Mouse (Mus musculus) lung, embryonic 14.5 days (tissue): ENCODE measurements around the gene Tfb2m. TPM values are rescaled to one million over a fixed set of nuclear protein-coding genes. Genes with fewer than 3 reads are reported as not detected.
A peak's percentile ranks its signal among the peaks of the same experiment; 100 is the strongest.

Experiments used
- ATAC-seq: fragments of 200-750 bp; cut with Nextera tagmentation; 2 replicates; pipeline ENCODE4 v1.8.0; 2017; ENCODE audit warnings: mild to moderate bottlenecking, moderate TSS enrichment, moderate library complexity; ENCODE audit not compliant: insufficient read depth
- DNase-seq: peaks from one replicate; pipeline ENCODE4 v3.0.0-alpha.2; 2015
- H3K27ac ChIP-seq: fragments of 300-500 bp; sonication (generic); 2 replicates; pipeline ENCODE4 v1.5.1; 2014; ENCODE audit warnings: low read depth, mild to moderate bottlenecking, moderate library complexity
- H3K27me3 ChIP-seq: fragments of 300-500 bp; sonication (generic); 2 replicates; pipeline ENCODE4 v1.6.1; 2014; ENCODE audit warnings: low read length, control low read depth; ENCODE audit not compliant: insufficient read depth
- H3K36me3 ChIP-seq: fragments of 300-500 bp; sonication (generic); 2 replicates; pipeline ENCODE4 v1.6.1; 2014; ENCODE audit warnings: control low read depth; ENCODE audit not compliant: insufficient read depth
- H3K4me1 ChIP-seq: fragments of 300-500 bp; sonication (generic); 2 replicates; pipeline ENCODE4 v1.6.1; 2014; ENCODE audit warnings: antibody characterized with exemption, control low read depth; ENCODE audit not compliant: insufficient read depth
- H3K4me2 ChIP-seq: fragments of 300-500 bp; sonication (generic); 2 replicates; pipeline ENCODE4 v1.6.1; 2014; ENCODE audit warnings: mild to moderate bottlenecking
- H3K4me3 ChIP-seq: fragments of 300-500 bp; sonication (generic); 2 replicates; pipeline ENCODE4 v1.5.1; 2014; ENCODE audit warnings: low read depth, low read length
- H3K9ac ChIP-seq: fragments of 300-500 bp; sonication (generic); 2 replicates; pipeline ENCODE4 v1.6.1; 2014
- H3K9me3 ChIP-seq: fragments of 300-500 bp; sonication (generic); 2 replicates; pipeline ENCODE4 v1.6.1; 2016; ENCODE audit warnings: low read depth, low read length, control low read depth
- CTCF ChIP-seq: IDR thresholded peaks from 2 replicates; pipeline ENCODE4 v1.5.1; 2016; ENCODE audit warnings: antibody characterized with exemption, low read depth
- WGBS: fragments of 180-500 bp; shearing (Covaris S2); extraction: QIAGEN DNeasy Blood & Tissue Kit; methylation state at CpG from one replicate; pipeline ENCODE4 v1.1.7; 2014; 5-methylcytosine and 5-hydroxymethylcytosine counted together
- polyA plus RNA-seq: library from polyadenylated mRNA; unstranded; fragments of >200 nt; fragmentation: Nextera tagmentation; extraction: Ambion mirVana; gene quantifications from 2 replicates; pipeline ENCODE4 v1.2.1, GENCODE M21; 2014

Tfb2m gene
- polyA plus RNA-seq, 1 experiment from 2014 or later, result 26.6 TPM

GRCm38 (mm10) chr1:179519901-179520300 is 26.2 kb downstream of the Tfb2m start:
- 66% methylated on average over 3 of the region's 3 CpGs for WGBS
- H3K4me3 ChIP-seq, result no peak overlapping the region
- TF ChIP-seq CTCF, result no peak

GRCm38 (mm10) chr1:179517713-179518465 is 28.2 kb downstream of the Tfb2m start, which contains the start of gene Smyd3:
TSS of gene Smyd3 (minus strand) at chr1:179518041.
- TF ChIP-seq CTCF, result peak; percentile 90
- Histone ChIP-seq H3K27ac (peak within 1 kb of the TSS; percentile 58; the same call in 1 of the 2 replicates), H3K4me1 (peaks cover 2% of the 10 kb centered on the region; the same call in 1 of the 2 replicates), H3K27me3 (no peaks in the 10 kb centered on the region), H3K4me3 (peak within 1 kb of the TSS; percentile 81), H3K4me2 (peak within 1 kb of the TSS; percentile 96), H3K9ac (peak within 1 kb of the TSS; percentile 60), H3K36me3 (no peaks in the 10 kb centered on the region), H3K9me3 (no peaks in the 10 kb centered on the region)
- DNase-seq (peak; percentile 95), ATAC-seq (peak; percentile 88)
- WGBS, result 6% methylated on average over 39 of the region's 39 CpGs

More at GRCm38 (mm10) chr1:179519901-179520300, 26.2 kb downstream of the Tfb2m start:
- Histone ChIP-seq H3K36me3 (no peaks in the 10 kb centered on the region), H3K4me2 (no peak overlapping the region), H3K9me3 (no peaks in the 10 kb centered on the region), H3K4me1 (peaks cover 2% of the 10 kb centered on the region; the same call in 1 of the 2 replicates), H3K9ac (no peak overlapping the region), H3K27me3 (no peaks in the 10 kb centered on the region), H3K27ac (no peak overlapping the region)
- DNase-seq, result no peak
- ATAC-seq, result no peak

- Histone ChIP-seq H3K4me3 (peak overlapping the region; percentile 81), H3K36me3 (no peaks in the 10 kb centered on the region), H3K27ac (peak overlapping the region; percentile 58; the same call in 1 of the 2 replicates), H3K9ac (peak overlapping the region; percentile 60), H3K4me2 (peak overlapping the region; percentile 96), H3K9me3 (no peaks in the 10 kb centered on the region), H3K4me1 (peaks cover 2% of the 10 kb centered on the region; the same call in 1 of the 2 replicates), H3K27me3 (no peaks in the 10 kb centered on the region)
- WGBS, result under 1% methylated on average over 21 of the region's 21 CpGs
- TF ChIP-seq CTCF, result no peak
- ATAC-seq (peak; percentile 72), DNase-seq (peak; percentile 42)
Observed at GRCm38 (mm10) chr1:179516941-179517712, 28.9 kb downstream of the Tfb2m start.

GRCm38 (mm10) chr1:179511895-179512294 is 34.2 kb downstream of the Tfb2m start:
- WGBS, result 75% methylated on average over 7 of the region's 7 CpGs
- Histone ChIP-seq H3K27me3 (no peaks in the 10 kb centered on the region), H3K36me3 (no peaks in the 10 kb centered on the region), H3K4me3 (no peak overlapping the region), H3K27ac (no peak overlapping the region), H3K9ac (no peak overlapping the region), H3K4me2 (no peak overlapping the region), H3K9me3 (no peaks in the 10 kb centered on the region), H3K4me1 (peaks cover 2% of the 10 kb centered on the region; the same call in 1 of the 2 replicates)
- ATAC-seq (no peak), DNase-seq (no peak)
- no peak for TF ChIP-seq CTCF

- 80% methylated on average over 13 of the region's 13 CpGs for WGBS
Observed at GRCm38 (mm10) chr1:179510546-179511340, 35.3 kb downstream of the Tfb2m start.

GRCm38 (mm10) chr1:179506530-179507315 is 39.3 kb downstream of the Tfb2m start:
- ATAC-seq, result no peak
- Histone ChIP-seq H3K27ac (no peak overlapping the region), H3K4me2 (no peak overlapping the region), H3K9ac (no peak overlapping the region), H3K4me1 (no peaks in the 10 kb centered on the region), H3K4me3 (no peak overlapping the region), H3K36me3 (no peaks in the 10 kb centered on the region), H3K9me3 (no peaks in the 10 kb centered on the region), H3K27me3 (no peaks in the 10 kb centered on the region)
- TF ChIP-seq CTCF, result peak; percentile 70
- DNase-seq, result peak; percentile 73
- WGBS, result 47% methylated on average over 9 of the region's 9 CpGs

More at GRCm38 (mm10) chr1:179510546-179511340, 35.3 kb downstream of the Tfb2m start:
- Histone ChIP-seq H3K4me3 (no peak overlapping the region), H3K9ac (no peak overlapping the region), H3K4me2 (no peak overlapping the region), H3K27ac (no peak overlapping the region), H3K36me3 (no peaks in the 10 kb centered on the region), H3K9me3 (no peaks in the 10 kb centered on the region), H3K4me1 (no peaks in the 10 kb centered on the region), H3K27me3 (no peaks in the 10 kb centered on the region)
- ATAC-seq (no peak), DNase-seq (no peak)
- TF ChIP-seq CTCF, result no peak
